Mouse (Mus musculus) brain, adult 2 months (tissue): ENCODE results near the gene Blmh.

Experiments
- DNase-seq: peaks from one replicate; pipeline ENCODE4 v3.0.0; 2011; ENCODE audit warnings: low read depth, low spot score

Blmh gene

GRCm38 (mm10) chr11:76924759-76925236 lies at the start of gene Blmh:
Blmh (plus strand) TSS chr11:76924809.
- peak; percentile 43 for DNase-seq

- DNase-seq: no peak
Measured at GRCm38 (mm10) chr11:76879816-76880215, 44.8 kb upstream of the Blmh start.

GRCm38 (mm10) chr11:76884451-76884850 lies 40.2 kb upstream of the Blmh start:
- DNase-seq: no peak

GRCm38 (mm10) chr11:76889339-76890164 lies 35.1 kb upstream of the Blmh start:
- peak; percentile 45 for DNase-seq

- no peak for DNase-seq
Measured at GRCm38 (mm10) chr11:76891171-76891570, 33.4 kb upstream of the Blmh start.

GRCm38 (mm10) chr11:76891738-76892349 lies 32.8 kb upstream of the Blmh start:
- DNase-seq: no peak

- DNase-seq: no peak
Measured at GRCm38 (mm10) chr11:76892972-76893371, 31.6 kb upstream of the Blmh start.

- no peak for DNase-seq
Measured at GRCm38 (mm10) chr11:76893570-76893969, 31.0 kb upstream of the Blmh start.

- DNase-seq: peak; percentile 88
Measured at GRCm38 (mm10) chr11:76894240-76894639, 30.4 kb upstream of the Blmh start.

- DNase-seq: no peak
Measured at GRCm38 (mm10) chr11:76896360-76896759, 28.2 kb upstream of the Blmh start.

- no peak for DNase-seq
Measured at GRCm38 (mm10) chr11:76897126-76897525, 27.5 kb upstream of the Blmh start.

- DNase-seq: no peak
Measured at GRCm38 (mm10) chr11:76897871-76898270, 26.7 kb upstream of the Blmh start.

- no peak for DNase-seq
Measured at GRCm38 (mm10) chr11:76898751-76899150, 25.9 kb upstream of the Blmh start.

GRCm38 (mm10) chr11:76899758-76900738 lies 24.6 kb upstream of the Blmh start:
- no peak for DNase-seq

- no peak for DNase-seq
Measured at GRCm38 (mm10) chr11:76901579-76902361, 22.8 kb upstream of the Blmh start, which contains the start of gene Tmigd1. Tmigd1 (plus strand) TSS chr11:76902159.

- DNase-seq: no peak
Measured at GRCm38 (mm10) chr11:76904340-76904739, 20.3 kb upstream of the Blmh start.

GRCm38 (mm10) chr11:76908651-76909050 lies 16.0 kb upstream of the Blmh start:
- DNase-seq: no peak

GRCm38 (mm10) chr11:76911325-76912054 lies 13.1 kb upstream of the Blmh start:
- DNase-seq: peak; percentile 75

- DNase-seq: peak; percentile 94
Measured at GRCm38 (mm10) chr11:76912055-76912395, 12.6 kb upstream of the Blmh start.

GRCm38 (mm10) chr11:76914366-76914765 lies 10.2 kb upstream of the Blmh start:
- DNase-seq: no peak
